Mouse (Mus musculus) liver, embryonic 16.5 days (tissue): ENCODE measurements around the gene Rassf2. TPM values are rescaled to one million over a fixed set of nuclear protein-coding genes. Genes with fewer than 3 reads are reported as not detected.

Experiments
- ATAC-seq: fragments of 200-750 bp; cut with Nextera tagmentation; 2 replicates; pipeline ENCODE4 v1.8.0; 2017; ENCODE audit warnings: low read depth, mild to moderate bottlenecking, moderate number of reproducible peaks, moderate library complexity
- H3K27ac ChIP-seq: fragments of 300-500 bp; sonication (generic); 2 replicates; pipeline ENCODE4 v1.5.1; 2014; ENCODE audit warnings: mild to moderate bottlenecking, low read length
- H3K27me3 ChIP-seq: fragments of 300-500 bp; sonication (generic); 2 replicates; pipeline ENCODE4 v1.6.1; 2014; ENCODE audit warnings: low read depth, low read length, mixed read lengths; ENCODE audit not compliant: control insufficient read depth, insufficient read depth
- H3K36me3 ChIP-seq: fragments of 300-500 bp; sonication (generic); 2 replicates; pipeline ENCODE4 v1.6.1; 2014; ENCODE audit warnings: mild to moderate bottlenecking; ENCODE audit not compliant: control insufficient read depth, insufficient read depth
- H3K4me1 ChIP-seq: fragments of 300-500 bp; sonication (generic); 2 replicates; pipeline ENCODE4 v1.6.1; 2014; ENCODE audit warnings: low read depth, low read length, mixed read lengths; ENCODE audit not compliant: control insufficient read depth
- H3K4me2 ChIP-seq: fragments of 300-500 bp; sonication (generic); 2 replicates; pipeline ENCODE4 v1.6.1; 2014; ENCODE audit warnings: low read depth, low read length, mixed read lengths
- H3K4me3 ChIP-seq: fragments of 300-500 bp; sonication (generic); 2 replicates; pipeline ENCODE4 v1.5.1; 2014; ENCODE audit warnings: low read depth, mild to moderate bottlenecking, low read length
- H3K9ac ChIP-seq: fragments of 300-500 bp; sonication (generic); 2 replicates; pipeline ENCODE4 v1.6.1; 2014; ENCODE audit warnings: low read depth, low read length
- H3K9me3 ChIP-seq: fragments of 300-500 bp; sonication (generic); replicated peaks from 2 replicates; pipeline ENCODE4 v1.6.1; 2016; ENCODE audit warnings: low read length; ENCODE audit not compliant: control insufficient read depth
- WGBS: fragments of 180-500 bp; shearing (Covaris S2); extraction: QIAGEN DNeasy Blood & Tissue Kit; methylation state at CpG from one replicate; pipeline ENCODE4 v1.1.7; 2014; ENCODE audit not compliant: insufficient replicate concordance; 5-methylcytosine and 5-hydroxymethylcytosine counted together
- polyA plus RNA-seq: library from polyadenylated mRNA; unstranded; fragments of >200 nt; fragmentation: Nextera tagmentation; extraction: Ambion mirVana; gene quantifications from 2 replicates; pipeline ENCODE4 v1.2.1, GENCODE M21; 2015

Rassf2 gene
- polyA plus RNA-seq, 1 experiment from 2014 or later, result 3.7 TPM

DNA sequence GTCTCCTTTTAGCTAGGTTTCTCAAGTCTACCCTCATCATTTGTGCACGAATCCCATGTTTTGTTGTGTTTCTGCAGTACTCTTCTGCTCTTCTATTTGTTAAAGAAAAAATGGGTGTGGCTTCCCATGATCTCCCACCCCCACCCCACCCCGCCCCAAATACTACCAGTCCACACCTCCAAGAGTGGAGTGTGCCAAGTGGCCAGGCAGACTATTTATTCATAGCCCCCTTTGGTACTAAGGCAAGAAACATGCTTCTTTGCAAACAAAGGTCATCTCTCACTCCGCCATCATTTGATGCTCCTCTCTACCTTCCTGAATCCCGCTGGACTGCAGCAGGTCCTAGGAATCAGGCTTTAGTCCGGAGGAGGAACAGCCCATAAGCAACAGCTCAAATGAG, 2.0 kb downstream of the Rassf2 start:
- peaks cover 36% of the 10 kb centered on the region for H3K27me3 ChIP-seq

DNA sequence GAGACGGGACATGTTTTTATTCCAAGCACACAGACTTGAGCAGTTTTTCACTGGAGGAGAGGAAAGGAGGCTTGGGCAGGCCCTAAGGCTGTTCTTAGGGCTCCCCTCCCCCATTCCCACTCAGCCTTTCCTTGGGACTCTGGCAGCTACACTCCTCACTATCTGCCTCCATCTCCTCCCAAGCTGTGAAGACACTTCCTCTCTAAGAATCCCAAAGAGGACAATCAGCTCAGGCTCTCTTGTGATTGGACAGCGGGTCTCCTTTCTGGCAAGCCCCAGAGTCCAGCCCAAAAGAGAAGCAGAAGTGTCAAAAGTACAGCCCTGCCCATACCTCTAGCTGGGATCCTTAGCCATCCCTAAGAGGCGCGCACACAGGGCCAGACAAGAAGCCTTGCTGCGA, 2.7 kb downstream of the Rassf2 start:
- 22% methylated on average over 5 of the region's 5 CpGs for WGBS
- peaks cover 16% of the 10 kb centered on the region for H3K4me1 ChIP-seq
- no peak overlapping the region for H3K4me3 ChIP-seq
- H3K4me2 ChIP-seq, result 0 out of 2 replicates have a peak overlapping the region, but pooled peaks have one; percentile 6
- H3K36me3 ChIP-seq, result no peaks in the 10 kb centered on the region
- no peak overlapping the region for H3K9ac ChIP-seq
- ATAC-seq, result no peak
- H3K27ac ChIP-seq, result no peak overlapping the region
- no peaks in the 10 kb centered on the region for H3K9me3 ChIP-seq
- H3K27me3 ChIP-seq, result peaks cover 36% of the 10 kb centered on the region

More for the DNA sequence above, 2.0 kb downstream of the Rassf2 start:
- 35% methylated on average over 5 of the region's 5 CpGs for WGBS
- no peak for ATAC-seq
- no peak overlapping the region for H3K27ac ChIP-seq
- H3K4me1 ChIP-seq, result peaks cover 16% of the 10 kb centered on the region
- peak overlapping the region; percentile 88 for H3K4me2 ChIP-seq
- no peaks in the 10 kb centered on the region for H3K9me3 ChIP-seq
- H3K4me3 ChIP-seq, result peak overlapping the region; percentile 62
- no peak overlapping the region for H3K9ac ChIP-seq
- H3K36me3 ChIP-seq, result no peaks in the 10 kb centered on the region

DNA sequence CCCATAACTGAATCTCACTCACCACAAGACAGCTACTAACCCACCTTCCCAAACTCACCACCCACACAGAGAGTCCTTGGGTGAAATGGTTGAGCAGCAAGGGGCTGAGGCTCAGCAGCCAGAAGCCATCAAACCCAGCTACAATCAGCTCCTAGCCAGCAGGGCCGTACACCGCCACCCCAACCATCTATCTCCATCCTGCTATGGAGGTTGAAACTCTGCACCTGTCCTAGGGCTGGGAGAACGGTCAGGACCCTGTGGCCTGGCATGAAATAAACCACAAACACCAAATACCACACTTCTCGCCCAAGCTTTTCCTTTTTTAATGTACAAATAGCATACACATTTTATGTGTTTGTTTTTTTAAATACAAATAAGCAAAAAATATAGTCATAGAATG, 6.0 kb downstream of the Rassf2 start:
- Histone ChIP-seq H3K4me2 (no peak overlapping the region), H3K9me3 (no peaks in the 10 kb centered on the region), H3K9ac (no peak overlapping the region), H3K36me3 (no peaks in the 10 kb centered on the region), H3K27me3 (peaks cover 19% of the 10 kb centered on the region), H3K4me1 (peaks cover 5% of the 10 kb centered on the region), H3K4me3 (no peak overlapping the region), H3K27ac (no peak overlapping the region)
- 56% methylated on average over 4 of the region's 4 CpGs for WGBS
- ATAC-seq, result no peak

DNA sequence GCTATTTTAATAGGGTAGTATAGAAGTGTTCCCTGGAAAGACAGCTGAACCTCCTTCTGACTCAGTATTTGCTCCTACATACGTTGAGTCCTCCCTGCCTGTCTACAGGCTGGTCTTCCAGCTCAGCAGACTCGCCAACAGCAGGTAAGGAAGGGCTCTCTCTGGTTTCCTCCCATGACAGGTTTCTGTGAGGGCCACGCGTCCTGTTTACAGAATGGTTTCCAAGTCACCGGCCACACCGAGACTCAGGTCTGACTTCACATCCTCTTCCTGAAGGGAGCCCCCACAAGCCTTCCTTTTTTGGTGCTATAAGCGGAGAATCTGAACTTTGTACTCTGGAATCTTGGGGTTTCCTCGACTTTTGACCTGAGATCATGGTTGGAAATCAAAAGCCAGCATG, 7.4 kb downstream of the Rassf2 start:
- Histone ChIP-seq H3K9ac (no peak overlapping the region), H3K27me3 (peaks cover 6% of the 10 kb centered on the region), H3K36me3 (no peaks in the 10 kb centered on the region), H3K4me3 (no peak overlapping the region), H3K27ac (no peak overlapping the region; the same call in 1 of the 2 replicates), H3K4me1 (peaks cover 3% of the 10 kb centered on the region; the same call in 1 of the 2 replicates), H3K4me2 (0 out of 2 replicates have a peak overlapping the region, but pooled peaks have one; percentile 0), H3K9me3 (no peaks in the 10 kb centered on the region)
- ATAC-seq, result no peak
- 30% methylated on average over 8 of the region's 8 CpGs for WGBS

DNA sequence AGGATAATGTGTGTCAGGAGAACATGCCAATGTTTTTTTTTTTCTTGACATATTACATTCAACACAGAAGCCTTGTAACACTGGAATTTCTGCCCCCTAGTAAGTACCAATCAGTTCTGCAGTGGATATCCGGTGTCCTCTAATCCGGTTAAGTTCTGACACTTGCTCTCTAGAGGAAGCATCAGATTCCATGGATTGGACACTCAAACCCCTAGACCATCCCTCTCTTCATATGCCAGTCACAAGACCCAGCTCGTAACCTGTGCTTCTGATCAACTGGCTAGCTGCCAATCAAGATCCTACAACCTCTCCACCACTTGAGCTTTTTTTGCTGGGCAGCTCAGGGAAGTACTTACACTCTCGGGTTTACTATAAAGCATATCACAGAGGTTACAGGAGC, 8.4 kb downstream of the Rassf2 start:
- Histone ChIP-seq H3K36me3 (no peaks in the 10 kb centered on the region), H3K4me1 (peaks cover 3% of the 10 kb centered on the region; the same call in 1 of the 2 replicates), H3K9ac (no peak overlapping the region), H3K4me3 (no peak overlapping the region), H3K27ac (peak overlapping the region; percentile 33; the same call in 1 of the 2 replicates), H3K27me3 (no peaks in the 10 kb centered on the region; the same call in 1 of the 2 replicates), H3K4me2 (0 out of 2 replicates have a peak overlapping the region, but pooled peaks have one; percentile 0), H3K9me3 (no peaks in the 10 kb centered on the region)
- ATAC-seq, result no peak
- 51% methylated on average over 4 of the region's 4 CpGs for WGBS

DNA sequence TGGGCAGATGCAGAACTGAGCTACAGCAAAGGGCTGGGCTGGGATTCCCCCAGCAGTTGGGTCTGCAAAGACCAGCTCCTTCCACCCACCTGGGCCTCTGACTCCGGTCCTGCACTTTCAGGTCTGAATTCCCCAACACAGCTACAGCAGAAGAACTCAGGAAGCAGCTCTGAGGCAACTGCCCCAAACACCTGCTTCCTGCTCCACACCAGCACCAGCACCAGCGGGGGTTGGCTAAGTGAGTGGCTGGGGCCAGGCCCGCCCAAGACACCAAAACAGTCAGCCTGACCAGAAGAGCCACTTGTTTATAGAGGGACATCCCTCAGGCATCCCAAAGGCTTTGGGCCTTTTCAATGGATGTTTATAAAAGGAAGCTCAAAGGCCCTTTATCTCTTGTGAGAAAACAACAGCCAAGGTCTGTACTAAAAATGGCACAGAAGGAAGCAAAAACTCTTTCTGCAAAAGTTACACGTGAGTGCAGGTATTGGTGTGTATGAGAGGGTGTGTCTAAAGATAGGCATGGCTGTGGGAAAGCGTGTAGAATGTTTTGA, 9.0 kb downstream of the Rassf2 start:
- H3K9ac ChIP-seq, result no peak overlapping the region
- WGBS, result 12% methylated on average over 5 of the region's 5 CpGs
- peak overlapping the region; percentile 19; the same call in 1 of the 2 replicates for H3K4me3 ChIP-seq
- H3K36me3 ChIP-seq, result no peaks in the 10 kb centered on the region
- peak overlapping the region; percentile 51; the same call in 1 of the 2 replicates for H3K27ac ChIP-seq
- no peaks in the 10 kb centered on the region for H3K9me3 ChIP-seq
- ATAC-seq, result peak; percentile 56
- peaks cover 3% of the 10 kb centered on the region; the same call in 1 of the 2 replicates for H3K4me1 ChIP-seq
- H3K27me3 ChIP-seq, result no peaks in the 10 kb centered on the region; the same call in 1 of the 2 replicates
- H3K4me2 ChIP-seq, result no peak overlapping the region

DNA sequence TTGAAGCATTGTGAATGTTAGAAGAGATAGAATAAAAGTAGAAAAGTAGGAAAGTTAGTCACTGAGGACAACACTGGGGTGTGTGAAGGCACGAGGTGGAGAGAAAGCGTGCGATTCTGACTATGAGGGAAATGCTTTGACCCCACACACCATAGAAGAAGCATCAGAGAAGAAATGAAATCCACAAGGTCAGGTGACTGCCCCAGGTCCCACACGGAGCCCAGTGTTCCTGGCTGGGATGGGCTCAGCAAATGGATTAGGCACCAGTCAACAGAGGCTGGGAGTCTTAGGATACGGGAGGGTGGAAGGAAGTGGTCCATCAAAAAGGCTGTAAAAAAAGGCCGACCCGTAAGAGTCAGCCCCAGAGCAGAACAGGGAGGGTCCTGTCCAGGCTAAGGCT, 9.6 kb downstream of the Rassf2 start:
- Histone ChIP-seq H3K4me1 (peaks cover 3% of the 10 kb centered on the region; the same call in 1 of the 2 replicates), H3K4me3 (peak overlapping the region; percentile 19), H3K36me3 (no peaks in the 10 kb centered on the region), H3K9ac (no peak overlapping the region), H3K27ac (peak overlapping the region; percentile 51; the same call in 1 of the 2 replicates), H3K27me3 (no peaks in the 10 kb centered on the region), H3K4me2 (peak overlapping the region; percentile 33), H3K9me3 (no peaks in the 10 kb centered on the region)
- no peak for ATAC-seq
- WGBS, result 43% methylated on average over 7 of the region's 7 CpGs

DNA sequence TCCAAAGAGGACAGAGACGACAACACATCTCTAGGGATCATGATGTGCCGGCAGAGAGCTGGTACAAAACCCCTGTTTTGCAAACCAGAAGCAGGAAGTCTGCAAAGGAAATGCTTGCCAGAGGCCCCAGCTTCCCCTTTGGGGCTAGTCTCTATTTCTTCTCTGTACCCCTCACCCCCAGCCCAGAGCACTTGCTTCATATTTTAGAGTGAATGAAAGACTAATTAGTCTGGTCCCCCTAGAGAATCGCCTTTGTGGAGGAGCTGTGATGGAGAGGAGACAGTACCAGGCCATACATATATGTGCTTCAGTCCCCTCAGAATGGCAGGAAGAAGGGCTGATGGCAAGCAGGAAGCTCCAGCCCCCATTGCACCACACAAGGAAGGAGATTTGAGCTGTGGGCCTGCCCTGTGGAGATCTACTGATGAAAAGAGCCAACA, 10.7 kb downstream of the Rassf2 start:
- Histone ChIP-seq H3K4me2 (peak overlapping the region; percentile 33; the same call in 1 of the 2 replicates), H3K27ac (peak overlapping the region; percentile 53; the same call in 1 of the 2 replicates)

DNA sequence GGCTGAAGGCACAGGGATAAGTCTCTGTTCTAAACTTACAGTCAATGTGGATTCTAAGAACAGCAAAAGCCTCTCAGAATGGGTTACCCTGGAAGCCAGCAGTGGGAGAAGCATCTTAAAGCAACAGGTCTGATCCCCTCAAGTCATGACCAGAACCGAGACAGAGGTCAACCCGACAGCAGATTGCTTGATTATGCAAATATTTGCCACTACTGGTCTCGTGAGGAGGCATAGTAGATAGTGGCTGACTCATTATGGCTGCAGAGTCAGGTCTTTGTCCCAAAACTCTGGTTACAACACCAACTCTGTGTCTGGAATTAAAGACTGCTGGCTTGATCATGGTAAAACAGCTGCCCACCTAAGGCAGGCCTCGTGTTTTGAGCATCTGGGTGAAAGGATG, 11.9 kb downstream of the Rassf2 start:
- WGBS, result 12% methylated on average over 4 of the region's 4 CpGs
- ATAC-seq, result no peak
- Histone ChIP-seq H3K27me3 (no peaks in the 10 kb centered on the region), H3K9ac (no peak overlapping the region), H3K4me2 (no peak overlapping the region), H3K4me1 (peaks cover 3% of the 10 kb centered on the region; the same call in 1 of the 2 replicates), H3K36me3 (no peaks in the 10 kb centered on the region), H3K27ac (no peak overlapping the region), H3K9me3 (no peaks in the 10 kb centered on the region), H3K4me3 (no peak overlapping the region)

More for the DNA sequence above, 10.7 kb downstream of the Rassf2 start:
- Histone ChIP-seq H3K9me3 (no peaks in the 10 kb centered on the region), H3K4me3 (0 out of 2 replicates have a peak overlapping the region, but pooled peaks have one; percentile 19), H3K4me1 (peaks cover 3% of the 10 kb centered on the region; the same call in 1 of the 2 replicates), H3K36me3 (no peaks in the 10 kb centered on the region), H3K27me3 (no peaks in the 10 kb centered on the region), H3K9ac (no peak overlapping the region)
- WGBS, result 14% methylated on average over 3 of the region's 3 CpGs
- ATAC-seq, result 0 out of 2 replicates have a peak, but pooled peaks have one; percentile 22
